Mouse (Mus musculus) MEL (cell line): ENCODE data around the gene Cux1. TPM values are rescaled to one million over a fixed set of nuclear protein-coding genes. Genes with fewer than 3 reads are reported as not detected.

Source experiments
- DNase-seq: peaks from one replicate; pipeline ENCODE4 v3.0.0; 2011; ENCODE audit warnings: low read depth, low spot score
- H3K27ac ChIP-seq: 2 replicates; pipeline ENCODE4 v1.5.1; 2012; ENCODE audit warnings: low read depth, mild to moderate bottlenecking, control low read depth, low read length, moderate library complexity; ENCODE audit not compliant: control insufficient read depth
- H3K27me3 ChIP-seq, 2 experiments: fragments of 150-350 bp in 1 of 2; sonication (generic) in 1 of 2; 2 replicates each; pipeline ENCODE4 v1.6.1; 2012; ENCODE audit warnings: low read length in 2 of 2, mild to moderate bottlenecking in 2 of 2, improper control_type of control experiment in 1 of 2, moderate library complexity in 1 of 2; ENCODE audit not compliant: insufficient read depth in 2 of 2, control insufficient read depth in 1 of 2
- H3K36me3 ChIP-seq, 2 experiments: 2 replicates each; pipeline ENCODE4 v1.6.1; 2012 to 2014; ENCODE audit warnings: low read length in 2 of 2, improper control_type of control experiment in 1 of 2, inconsistent platforms in 1 of 2, mild to moderate bottlenecking in 1 of 2; ENCODE audit not compliant: insufficient read depth in 2 of 2, control insufficient read depth in 1 of 2
- H3K4me1 ChIP-seq, 2 experiments: fragments of 150-350 bp in 1 of 2; sonication (generic) in 1 of 2; 2 replicates each; pipeline ENCODE4 v1.6.1; 2012; ENCODE audit warnings: low read length in 2 of 2, improper control_type of control experiment in 1 of 2, mild to moderate bottlenecking in 1 of 2; ENCODE audit not compliant: insufficient read depth in 2 of 2, control insufficient read depth in 1 of 2
- H3K4me3 ChIP-seq, 2 experiments: fragments of 150-350 bp in 1 of 2; sonication (generic) in 1 of 2; 2 replicates each; pipeline ENCODE4 v1.5.1; 2012; ENCODE audit warnings: low read depth in 2 of 2, low read length in 2 of 2, mild to moderate bottlenecking in 2 of 2, moderate library complexity in 2 of 2, control low read depth in 1 of 2, improper control_type of control experiment in 1 of 2; ENCODE audit not compliant: control insufficient read depth in 1 of 2, insufficient read depth in 1 of 2
- H3K79me2 ChIP-seq: 2 replicates; pipeline ENCODE4 v1.6.1; 2012; ENCODE audit warnings: mild to moderate bottlenecking, low read length, moderate library complexity; ENCODE audit not compliant: control insufficient read depth, poor library complexity, insufficient read depth
- H3K9ac ChIP-seq: 2 replicates; pipeline ENCODE4 v1.6.1; 2012; ENCODE audit warnings: low read depth, mild to moderate bottlenecking, control low read depth, low read length, moderate library complexity; ENCODE audit not compliant: control insufficient read depth, poor library complexity, severe bottlenecking
- H3K9me3 ChIP-seq: fragments of 150-350 bp; sonication (generic); replicated peaks from 2 replicates; pipeline ENCODE4 v1.6.1; 2012; ENCODE audit warnings: mild to moderate bottlenecking, low read length, improper control_type of control experiment, moderate library complexity; ENCODE audit not compliant: insufficient read depth
- CHD2 ChIP-seq: IDR thresholded peaks from 2 replicates; pipeline ENCODE4 v1.6.1; 2011; ENCODE audit warnings: low read length, improper control_type of control experiment
- CTCF ChIP-seq, 3 experiments: IDR thresholded peaks in 2 of 3; conservative IDR thresholded peaks in 1 of 3; 2 replicates each; pipeline ENCODE4 v1.5.1; 2011 to 2012; ENCODE audit warnings: low read length in 3 of 3, low read depth in 2 of 3, mild to moderate bottlenecking in 2 of 3, improper control_type of control experiment in 1 of 3, inconsistent platforms in 1 of 3, mixed read lengths in 1 of 3, moderate library complexity in 1 of 3; ENCODE audit not compliant: control insufficient read depth in 1 of 3, insufficient read depth in 1 of 3, poor library complexity in 1 of 3, severe bottlenecking in 1 of 3
- ELF1 ChIP-seq: IDR thresholded peaks from 2 replicates; pipeline ENCODE4 v1.6.1; 2014; ENCODE audit warnings: low read depth, mild to moderate bottlenecking, inconsistent platforms, low read length, improper control_type of control experiment, moderate library complexity
- EP300 ChIP-seq, 2 experiments: IDR thresholded peaks; 2 replicates each; pipeline ENCODE4 v1.6.1; 2011; ENCODE audit warnings: improper control_type of control experiment in 2 of 2, low read length in 2 of 2, low read depth in 1 of 2, mild to moderate bottlenecking in 1 of 2
- GABPA ChIP-seq: IDR thresholded peaks from 2 replicates; pipeline ENCODE4 v1.6.1; 2012; ENCODE audit warnings: low read depth, mild to moderate bottlenecking, inconsistent platforms, low read length, improper control_type of control experiment, moderate library complexity
- GATA1 ChIP-seq: IDR thresholded peaks from 2 replicates; pipeline ENCODE4 v1.6.1; 2011; ENCODE audit warnings: low read depth, low read length, improper control_type of control experiment
- HCFC1 ChIP-seq: IDR thresholded peaks from 2 replicates; pipeline ENCODE4 v1.6.1; 2012; ENCODE audit warnings: low read depth, mild to moderate bottlenecking, inconsistent platforms, low read length, improper control_type of control experiment, moderate library complexity
- KAT2A ChIP-seq: conservative IDR thresholded peaks from 2 replicates; pipeline ENCODE4 v1.6.1; 2012; ENCODE audit warnings: low read depth, low read length, improper control_type of control experiment, inconsistent platforms
- MEF2A ChIP-seq: IDR thresholded peaks from 2 replicates; pipeline ENCODE4 v1.6.1; 2014; ENCODE audit warnings: low read depth, mild to moderate bottlenecking, inconsistent platforms, low read length, improper control_type of control experiment; ENCODE audit not compliant: poor library complexity, insufficient replicate concordance, severe bottlenecking; ENCODE audit errors: extremely low read depth
- POLR2AphosphoS5 ChIP-seq: IDR thresholded peaks from 2 replicates; pipeline ENCODE4 v1.6.1; 2012; ENCODE audit warnings: low read depth, borderline replicate concordance, mild to moderate bottlenecking, inconsistent platforms, low read length, moderate library complexity, mixed read lengths
- RAD21 ChIP-seq: IDR thresholded peaks from 2 replicates; pipeline ENCODE4 v1.6.1; 2011; ENCODE audit warnings: mild to moderate bottlenecking, low read depth, low read length, improper control_type of control experiment
- RCOR1 ChIP-seq: IDR thresholded peaks from 2 replicates; pipeline ENCODE4 v1.6.1; 2012; ENCODE audit warnings: low read depth, mild to moderate bottlenecking, inconsistent platforms, low read length, improper control_type of control experiment
- TBP ChIP-seq: IDR thresholded peaks from 2 replicates; pipeline ENCODE4 v1.8.0; 2011; ENCODE audit warnings: low read depth, low read length, improper control_type of control experiment
- TCF12 ChIP-seq: IDR thresholded peaks from 2 replicates; pipeline ENCODE4 v1.6.1; 2014; ENCODE audit warnings: low read depth, mild to moderate bottlenecking, inconsistent platforms, low read length, improper control_type of control experiment, moderate library complexity
- USF2 ChIP-seq, 2 experiments: IDR thresholded peaks; 2 replicates each; pipeline ENCODE4 v1.6.1; 2011 to 2012; ENCODE audit warnings: improper control_type of control experiment in 2 of 2, low read length in 2 of 2, borderline replicate concordance in 1 of 2, inconsistent platforms in 1 of 2, low read depth in 1 of 2, mild to moderate bottlenecking in 1 of 2; ENCODE audit not compliant: insufficient read depth in 1 of 2
- ZKSCAN1 ChIP-seq: IDR thresholded peaks from 2 replicates; pipeline ENCODE4 v1.6.1; 2012; ENCODE audit warnings: low read depth, mild to moderate bottlenecking, inconsistent platforms, low read length, improper control_type of control experiment, moderate library complexity
- ZMIZ1 ChIP-seq: IDR thresholded peaks from 2 replicates; pipeline ENCODE4 v1.6.1; 2012; ENCODE audit warnings: low read depth, mild to moderate bottlenecking, inconsistent platforms, low read length, improper control_type of control experiment, moderate library complexity
- polyA plus RNA-seq, 2 experiments: library from polyadenylated mRNA; stranded (reverse) in 1 of 2; unstranded in 1 of 2; fragments of >175 nt in 1 of 2; fragments of >200 nt in 1 of 2; gene quantifications; 2 replicates each; pipeline versions ENCODE4 v1.2.1 to v1.2.4; 2012; ENCODE audit warnings: low replicate concordance in 2 of 2, low read depth in 1 of 2; ENCODE audit not compliant: insufficient read length in 2 of 2, insufficient read depth in 1 of 2, missing spikeins in 1 of 2
- total RNA-seq: library from RNA; depleted of rRNA; stranded (reverse); fragments of 300-350 nt; gene quantifications from 2 replicates; pipeline ENCODE4 v1.2.3, GENCODE M21; 2012

Gene Cux1
- total and polyA plus RNA-seq, 3 experiments, result 71.1 to 104 TPM; not detected in 1

GRCm38 (mm10) chr5:136543171-136543570 is 24.1 kb downstream of the Cux1 start:
- H3K4me1 ChIP-seq, result peaks cover 35 to 36% of the 10 kb centered on the region in 2 experiments
- no peak overlapping the region for H3K27ac ChIP-seq
- peaks cover 69% of the 10 kb centered on the region for H3K79me2 ChIP-seq
- H3K4me3 ChIP-seq, result no peak overlapping the region
- no peak for DNase-seq
- peaks cover 12 to 47% of the 10 kb centered on the region in 2 experiments; a peak in 3 of 4 replicates for H3K36me3 ChIP-seq
- no peaks in the 10 kb centered on the region for H3K27me3 ChIP-seq
- H3K9me3 ChIP-seq, result no peaks in the 10 kb centered on the region
- TF ChIP-seq EP300 (IDR thresholded peaks at IDR 0.05; ENCODE audit: low read depth in 1 of 2, low read length in 2 of 2) (0 out of 4 replicates have a peak, but pooled peaks of 1 of the 2 experiments have one; percentile 28), HCFC1 (no peak), RCOR1 (no peak), KAT2A (no peak), GATA1 (peak; percentile 48; the same call in 1 of the 2 replicates), ZKSCAN1 (no peak), ELF1 (no peak), GABPA (no peak)
- no peak overlapping the region for H3K9ac ChIP-seq

GRCm38 (mm10) chr5:136540952-136541351 is 26.3 kb downstream of the Cux1 start:
- Histone ChIP-seq H3K27me3 (no peaks in the 10 kb centered on the region), H3K9ac (no peak overlapping the region), H3K9me3 (no peaks in the 10 kb centered on the region), H3K79me2 (peaks cover 77% of the 10 kb centered on the region), H3K4me1 (peaks cover 35 to 37% of the 10 kb centered on the region in 2 experiments), H3K4me3 (no peak overlapping the region), H3K27ac (no peak overlapping the region), H3K36me3 (peaks cover 15 to 39% of the 10 kb centered on the region in 2 experiments; a peak in 3 of 4 replicates)
- DNase-seq, result no peak
- TF ChIP-seq CHD2, result no peak
- no peak for TF ChIP-seq ZMIZ1
- no peak for TF ChIP-seq TCF12
- no peak for TF ChIP-seq USF2 (IDR thresholded peaks at IDR 0.05; ENCODE audit: borderline replicate concordance in 1 of 2, insufficient read depth in 1 of 2, low read depth in 1 of 2, low read length in 2 of 2)
- TF ChIP-seq RCOR1, result no peak
- no peak for TF ChIP-seq CTCF (IDR thresholded peaks at IDR 0.05 in 2 of 3, conservative IDR thresholded peaks at IDR 0.05 in 1 of 3; ENCODE audit: control insufficient read depth in 1 of 3, insufficient read depth in 1 of 3, low read depth in 2 of 3, low read length in 3 of 3, poor library complexity in 1 of 3, severe bottlenecking in 1 of 3)
- TF ChIP-seq RAD21, result no peak
- no peak for TF ChIP-seq ZKSCAN1
- TF ChIP-seq POLR2AphosphoS5, result no peak
- TF ChIP-seq TBP, result no peak
- no peak for TF ChIP-seq ELF1
- no peak for TF ChIP-seq MEF2A
- no peak for TF ChIP-seq HCFC1
